Mouse (Mus musculus) testis, postnatal 10 days (tissue): ENCODE data around the gene Gm10310.
"Not testable (repeated sequence)": the region's sequence is repeated elsewhere in the genome, so short reads cannot be mapped to it uniquely, and the experiment has no call there.

Source experiments
- DNase-seq: peaks from one replicate; pipeline ENCODE4 v3.0.0; 2021; ENCODE audit warnings: low spot score

Gm10310 gene

DNA sequence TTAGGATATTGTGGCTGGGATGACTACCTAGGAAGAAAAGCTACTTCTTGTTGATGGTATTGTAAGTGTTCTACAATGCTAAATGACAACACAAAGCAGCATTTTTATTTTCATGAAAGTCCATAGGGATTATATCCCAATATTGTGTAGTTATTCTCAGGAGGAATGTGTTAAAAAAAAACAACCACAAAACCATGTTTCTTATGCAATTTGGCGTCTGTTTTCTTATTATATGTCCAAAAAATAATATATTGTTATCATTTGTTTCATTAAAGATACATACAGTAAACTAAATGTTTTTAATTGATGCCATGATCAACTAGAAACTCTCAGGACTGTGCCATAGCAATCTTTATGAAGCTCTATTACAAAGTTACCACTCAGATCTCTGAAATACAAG is at the start of gene Gm10310:
Gene Gm10310 (minus strand): TSS at position 101 of the 400 bp plus-strand sequence.
- DNase-seq: not testable (repeated sequence)

DNA sequence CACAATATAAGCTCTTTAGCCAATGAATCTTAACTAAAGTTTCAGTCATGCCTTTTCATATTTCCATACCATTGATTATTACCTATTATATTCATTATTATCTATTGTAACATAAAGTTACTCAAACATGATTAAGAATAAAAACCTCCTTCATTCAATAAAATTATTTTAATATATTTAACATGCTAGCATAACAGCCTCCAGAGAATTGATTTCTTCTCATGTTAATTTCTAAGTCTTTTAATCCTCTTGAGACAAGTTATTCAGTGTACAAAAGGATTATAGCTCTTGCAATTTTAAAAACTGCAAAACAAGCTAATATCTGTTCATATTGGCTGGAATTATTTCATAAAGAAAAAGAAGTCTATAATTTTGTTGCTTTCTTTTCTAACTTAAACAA is 45.2 kb upstream of the Gm10310 start, which contains the start of gene Olfr821:
Gene Olfr821 (plus strand): TSS at position 301 of the 400 bp plus-strand sequence.
- DNase-seq: no peak

DNA sequence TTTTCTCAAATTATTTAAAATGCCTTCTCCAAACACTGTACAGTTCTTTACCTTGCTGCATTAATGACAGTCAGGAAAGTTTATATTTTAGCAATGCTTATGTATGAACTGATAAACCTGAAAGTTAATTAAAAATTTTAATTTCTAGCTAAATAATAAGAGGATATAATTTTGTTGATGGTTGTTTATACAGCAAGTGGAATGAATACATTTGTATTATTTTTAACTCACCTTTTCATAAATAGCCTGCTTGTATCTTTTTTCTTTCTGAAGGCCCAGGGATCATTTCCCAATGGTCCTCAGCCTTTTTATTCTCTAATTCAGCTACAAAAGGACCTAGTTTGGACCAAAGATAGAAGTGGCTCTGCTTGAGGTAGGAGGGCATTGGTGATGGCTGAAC is 27.5 kb upstream of the Gm10310 start, which contains the start of gene Olfr820:
Gene Olfr820 (plus strand): TSS at position 301 of the 400 bp plus-strand sequence.
- DNase-seq: no peak

DNA sequence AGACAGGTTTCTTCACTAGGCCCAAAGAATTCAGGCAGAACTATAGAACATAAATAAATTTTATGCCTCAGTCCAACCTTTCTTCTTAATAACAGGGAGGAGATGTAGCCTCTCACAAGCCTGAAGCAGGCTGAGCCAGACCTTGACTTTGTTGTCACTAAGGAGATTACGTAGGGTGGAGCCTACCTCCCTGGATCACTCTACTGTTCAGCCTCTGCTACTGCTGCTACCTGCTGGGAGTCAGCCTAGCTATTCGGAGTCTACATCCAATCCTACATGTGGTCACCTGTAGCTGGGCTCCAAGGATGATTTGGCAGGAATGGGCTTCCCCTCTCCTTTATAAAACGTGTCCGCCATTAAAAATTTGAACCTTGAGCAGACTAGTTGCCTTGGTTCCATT is 20.5 kb upstream of the Gm10310 start:
- not testable (repeated sequence) for DNase-seq

DNA sequence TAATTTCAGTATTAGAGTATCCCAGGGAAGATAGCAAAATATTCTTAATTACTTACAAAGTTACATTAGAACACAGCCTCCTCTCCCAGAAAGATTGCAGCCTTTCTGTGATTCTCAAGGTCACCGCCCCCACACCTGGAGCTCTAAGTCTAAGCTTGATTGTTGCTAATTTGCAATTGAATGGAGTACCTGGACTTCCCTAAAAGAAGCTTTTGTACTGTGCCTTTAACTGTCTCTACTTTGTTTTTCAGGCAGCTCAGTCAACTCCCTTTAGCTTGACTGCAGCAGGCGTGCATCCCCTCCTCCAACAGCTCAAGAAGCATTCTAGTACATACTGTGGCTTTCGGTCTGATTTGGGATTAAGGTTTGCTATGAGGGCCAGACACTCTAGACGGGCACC is 19.2 kb upstream of the Gm10310 start:
- DNase-seq: not testable (repeated sequence)

DNA sequence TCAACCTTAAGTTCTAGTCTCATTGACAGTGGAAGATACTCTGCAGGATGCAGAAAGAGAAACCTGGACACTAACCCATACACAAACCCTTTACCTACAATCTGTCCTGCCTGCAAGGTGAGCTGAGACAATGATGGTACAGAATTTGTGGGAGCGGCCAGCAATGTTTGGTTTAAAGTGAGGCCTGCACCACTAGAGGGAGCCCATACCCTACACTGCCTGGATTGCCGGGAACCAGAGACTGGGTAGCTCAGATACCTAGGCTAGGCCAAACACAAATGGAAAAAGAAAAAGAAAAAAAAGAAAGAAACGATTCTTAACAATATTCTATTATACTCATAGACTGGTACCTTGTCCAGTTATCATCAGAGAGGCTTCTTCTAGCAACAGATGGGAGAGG is 3.0 kb downstream of the Gm10310 start:
- not testable (repeated sequence) for DNase-seq

DNA sequence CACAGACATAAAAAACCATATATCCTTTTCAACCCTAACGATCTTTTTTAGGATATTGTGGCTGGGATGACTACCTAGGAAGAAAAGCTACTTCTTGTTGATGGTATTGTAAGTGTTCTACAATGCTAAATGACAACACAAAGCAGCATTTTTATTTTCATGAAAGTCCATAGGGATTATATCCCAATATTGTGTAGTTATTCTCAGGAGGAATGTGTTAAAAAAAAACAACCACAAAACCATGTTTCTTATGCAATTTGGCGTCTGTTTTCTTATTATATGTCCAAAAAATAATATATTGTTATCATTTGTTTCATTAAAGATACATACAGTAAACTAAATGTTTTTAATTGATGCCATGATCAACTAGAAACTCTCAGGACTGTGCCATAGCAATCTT is 8.8 kb downstream of the Gm10310 start, which contains the start of gene Olfr247:
Gene Olfr247 (minus strand): TSS at position 101 of the 400 bp plus-strand sequence.
- not testable (repeated sequence) for DNase-seq

DNA sequence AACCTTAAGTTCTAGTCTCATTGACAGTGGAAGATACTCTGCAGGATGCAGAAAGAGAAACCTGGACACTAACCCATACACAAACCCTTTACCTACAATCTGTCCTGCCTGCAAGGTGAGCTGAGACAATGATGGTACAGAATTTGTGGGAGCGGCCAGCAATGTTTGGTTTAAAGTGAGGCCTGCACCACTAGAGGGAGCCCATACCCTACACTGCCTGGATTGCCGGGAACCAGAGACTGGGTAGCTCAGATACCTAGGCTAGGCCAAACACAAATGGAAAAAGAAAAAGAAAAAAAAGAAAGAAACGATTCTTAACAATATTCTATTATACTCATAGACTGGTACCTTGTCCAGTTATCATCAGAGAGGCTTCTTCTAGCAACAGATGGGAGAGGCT is 11.9 kb downstream of the Gm10310 start:
- DNase-seq: not testable (repeated sequence)

DNA sequence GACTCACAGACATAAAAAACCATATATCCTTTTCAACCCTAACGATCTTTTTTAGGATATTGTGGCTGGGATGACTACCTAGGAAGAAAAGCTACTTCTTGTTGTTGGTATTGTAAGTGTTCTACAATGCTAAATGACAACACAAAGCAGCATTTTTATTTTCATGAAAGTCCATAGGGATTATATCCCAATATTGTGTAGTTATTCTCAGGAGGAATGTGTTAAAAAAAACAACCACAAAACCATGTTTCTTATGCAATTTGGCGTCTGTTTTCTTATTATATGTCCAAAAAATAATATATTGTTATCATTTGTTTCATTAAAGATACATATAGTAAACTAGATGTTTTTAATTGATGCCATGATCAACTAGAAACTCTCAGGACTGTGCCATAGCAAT is 17.7 kb downstream of the Gm10310 start, which contains the start of gene Olfr819:
Gene Olfr819 (minus strand): TSS at position 101 of the 400 bp plus-strand sequence.
- DNase-seq: not testable (repeated sequence)

DNA sequence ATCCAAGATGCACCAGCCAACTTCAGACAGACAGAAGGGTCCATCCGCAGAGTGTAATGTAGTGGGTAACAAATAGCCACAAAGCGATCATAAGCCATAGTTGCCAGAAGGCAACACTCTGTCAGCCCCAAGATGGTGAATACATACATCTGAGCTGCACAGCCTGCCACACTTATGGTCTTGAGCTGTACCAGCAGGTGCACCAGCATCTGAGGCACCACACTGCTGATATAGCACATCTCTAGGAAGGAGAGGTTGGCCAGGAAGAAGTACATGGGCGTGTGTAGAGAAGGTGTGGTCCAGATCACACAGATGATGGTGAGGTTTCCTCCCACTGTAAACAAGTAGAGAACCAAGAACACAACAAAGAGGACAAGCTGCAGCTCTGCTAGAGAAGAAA is 18.6 kb downstream of the Gm10310 start:
- DNase-seq: not testable (repeated sequence)

DNA sequence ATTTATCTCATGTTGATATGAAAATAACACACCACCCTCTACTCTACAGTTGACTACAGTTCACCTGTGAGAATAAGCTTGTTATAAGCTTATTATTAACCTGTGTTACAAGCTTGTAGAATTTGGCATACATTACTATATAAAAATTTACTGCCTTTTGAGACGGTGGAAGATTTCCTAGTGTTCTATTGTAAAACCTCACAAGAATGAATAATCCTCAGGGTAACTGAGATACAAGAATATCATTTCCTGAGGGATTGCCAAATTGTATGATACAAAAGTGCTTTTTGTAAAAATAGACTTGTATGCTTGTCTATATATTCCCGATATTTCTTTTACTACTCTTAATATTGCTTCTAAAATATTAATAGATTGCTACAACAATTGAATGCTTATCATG is 35.9 kb downstream of the Gm10310 start, which contains the start of gene Olfr818:
Gene Olfr818 (minus strand): TSS at position 101 of the 400 bp plus-strand sequence.
- DNase-seq: no peak
